Mouse (Mus musculus) kidney, postnatal 25 days (tissue): ENCODE measurements around the gene Cbr2.
A peak's percentile ranks its signal among the peaks of the same experiment; 100 is the strongest.

Source experiments
- DNase-seq, 2 experiments: peaks; one replicate each; pipeline ENCODE4 v3.0.0; 2021; ENCODE audit warnings: mixed read lengths in 2 of 2

Gene Cbr2

DNA sequence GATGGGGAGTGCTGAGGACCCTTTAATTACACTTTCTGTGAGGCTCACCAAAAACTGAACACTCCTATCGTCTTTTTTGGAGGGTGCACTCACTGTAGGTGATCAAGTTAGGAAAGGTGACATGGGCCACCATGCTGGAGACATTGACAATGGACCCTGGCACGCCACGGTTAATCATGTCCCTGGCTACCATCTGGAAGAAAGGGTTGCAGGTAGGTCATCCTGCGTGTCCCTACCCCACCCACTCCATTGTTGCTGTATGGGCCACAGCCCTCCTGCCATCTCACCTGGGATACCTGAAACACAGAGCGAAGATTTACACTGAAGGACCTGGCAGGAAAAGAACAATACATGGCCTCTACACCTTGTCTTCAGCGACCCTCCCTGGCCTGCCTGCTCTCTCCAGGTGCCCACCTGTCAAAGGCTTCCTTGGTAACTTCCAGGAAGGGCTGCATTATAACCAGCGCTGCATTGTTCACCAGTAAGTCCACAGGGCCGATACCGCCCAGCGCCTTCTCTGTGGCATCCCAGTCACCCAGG, 1.5 kb downstream of the Cbr2 start:
- DNase-seq, result no peak

DNA sequence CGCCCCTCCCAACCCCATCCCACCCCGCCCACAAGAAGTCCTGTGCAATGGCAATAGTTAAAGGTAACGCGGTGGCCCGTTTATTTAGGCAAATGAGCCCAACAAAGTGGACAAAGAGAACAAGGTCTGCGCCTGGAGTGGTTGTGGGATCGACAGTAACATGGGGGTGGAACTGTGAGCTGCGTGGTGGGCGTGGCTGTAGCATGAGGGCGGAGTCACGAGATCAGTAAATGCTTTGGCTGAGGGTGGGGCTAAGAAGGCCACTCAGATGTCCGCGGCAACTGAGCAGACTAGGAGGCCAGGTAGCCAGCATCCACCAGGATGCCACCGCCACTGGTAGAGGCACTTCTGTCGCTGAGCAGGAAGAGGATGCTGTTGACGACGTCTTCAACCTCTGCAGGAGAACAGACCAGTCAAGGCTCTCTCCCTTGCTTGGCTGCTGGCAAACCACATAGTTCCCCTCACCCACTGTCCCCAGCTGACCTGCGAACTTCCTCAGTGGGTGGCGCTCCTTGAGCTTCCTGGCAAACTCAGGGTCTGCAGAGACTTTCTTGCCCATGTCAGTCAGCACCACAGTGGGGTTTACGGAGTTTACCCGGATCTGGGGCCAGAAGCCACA, 2.4 kb downstream of the Cbr2 start:
- peak; percentile 71 to 83 for DNase-seq

DNA sequence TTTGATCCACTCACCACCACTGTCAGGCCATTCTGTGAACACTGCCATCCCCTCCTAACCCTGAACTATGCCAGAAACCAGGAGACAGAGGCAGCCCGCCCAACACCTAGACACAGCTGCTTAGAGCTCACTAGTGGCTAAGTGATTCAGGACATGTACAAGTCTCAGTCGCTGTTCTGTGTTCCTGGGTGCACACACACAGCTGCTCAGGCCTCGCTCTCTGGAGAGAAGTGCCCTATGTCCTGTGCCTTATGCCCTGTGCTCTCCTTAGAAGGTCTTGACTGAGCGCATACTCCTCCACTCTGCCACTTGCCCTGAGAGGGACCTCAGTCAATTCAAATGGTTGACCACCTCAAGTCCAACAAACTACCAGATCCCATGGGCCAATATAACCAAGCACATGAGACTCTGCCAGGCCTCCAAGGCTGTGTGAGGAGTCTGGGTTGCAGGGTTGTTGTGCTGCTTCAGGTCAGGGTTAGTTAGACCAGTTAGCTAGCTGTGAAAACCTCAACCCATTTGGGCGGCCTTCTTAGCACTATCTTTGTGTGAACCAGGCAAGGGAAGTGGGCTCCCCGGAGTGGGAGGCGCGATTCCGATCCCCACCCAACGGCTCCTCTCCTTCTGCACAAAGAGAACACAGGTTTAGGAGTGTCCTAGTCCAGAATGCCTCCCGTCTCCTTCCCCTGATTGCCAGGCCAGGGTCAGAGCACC, 3.2 kb downstream of the Cbr2 start:
- DNase-seq, result no peak

DNA sequence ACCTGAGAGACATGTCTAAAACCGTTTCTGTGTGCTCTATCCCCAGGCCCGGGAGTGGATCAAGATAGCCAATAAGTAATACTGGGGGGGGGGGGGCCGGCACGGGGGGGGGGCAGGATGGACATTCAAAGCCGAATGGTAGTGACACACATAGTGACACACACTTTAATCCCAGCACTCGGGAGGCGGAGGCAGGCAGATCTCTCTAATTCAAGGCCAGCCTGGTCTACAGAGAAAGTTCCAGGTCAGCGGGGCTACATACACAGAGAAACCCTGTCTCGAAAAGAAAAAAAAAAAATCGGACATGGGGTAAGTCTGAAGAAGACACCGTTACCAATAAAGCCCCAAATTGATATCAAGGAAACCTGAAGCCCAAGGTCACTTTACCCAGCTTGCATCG, 4.3 kb downstream of the Cbr2 start:
- DNase-seq, result peak in 1 of 2 experiments; percentile 33

DNA sequence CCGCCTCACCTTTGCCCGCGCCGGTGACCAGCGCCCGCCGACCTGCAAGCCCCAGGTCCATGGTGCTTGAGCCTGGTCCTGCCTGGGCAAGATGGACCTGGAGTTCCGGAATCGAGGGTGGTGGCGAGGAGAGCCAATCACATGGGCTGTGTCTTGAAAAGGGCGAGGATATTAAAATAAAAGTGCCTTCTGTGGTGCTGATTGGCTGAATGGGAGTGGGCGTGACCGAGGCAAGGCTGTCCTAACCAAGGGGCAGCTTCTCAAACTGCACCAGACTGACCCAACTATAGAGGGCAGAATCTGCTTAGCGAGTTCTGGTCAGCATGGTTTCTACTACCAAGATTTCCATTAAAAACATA, 4.8 kb downstream of the Cbr2 start, which contains the start of gene Dcxr:
Gene Dcxr, minus strand, starts transcription at position 113 of the 359 bp plus-strand sequence.
- peak; percentile 97 to 98 for DNase-seq

DNA sequence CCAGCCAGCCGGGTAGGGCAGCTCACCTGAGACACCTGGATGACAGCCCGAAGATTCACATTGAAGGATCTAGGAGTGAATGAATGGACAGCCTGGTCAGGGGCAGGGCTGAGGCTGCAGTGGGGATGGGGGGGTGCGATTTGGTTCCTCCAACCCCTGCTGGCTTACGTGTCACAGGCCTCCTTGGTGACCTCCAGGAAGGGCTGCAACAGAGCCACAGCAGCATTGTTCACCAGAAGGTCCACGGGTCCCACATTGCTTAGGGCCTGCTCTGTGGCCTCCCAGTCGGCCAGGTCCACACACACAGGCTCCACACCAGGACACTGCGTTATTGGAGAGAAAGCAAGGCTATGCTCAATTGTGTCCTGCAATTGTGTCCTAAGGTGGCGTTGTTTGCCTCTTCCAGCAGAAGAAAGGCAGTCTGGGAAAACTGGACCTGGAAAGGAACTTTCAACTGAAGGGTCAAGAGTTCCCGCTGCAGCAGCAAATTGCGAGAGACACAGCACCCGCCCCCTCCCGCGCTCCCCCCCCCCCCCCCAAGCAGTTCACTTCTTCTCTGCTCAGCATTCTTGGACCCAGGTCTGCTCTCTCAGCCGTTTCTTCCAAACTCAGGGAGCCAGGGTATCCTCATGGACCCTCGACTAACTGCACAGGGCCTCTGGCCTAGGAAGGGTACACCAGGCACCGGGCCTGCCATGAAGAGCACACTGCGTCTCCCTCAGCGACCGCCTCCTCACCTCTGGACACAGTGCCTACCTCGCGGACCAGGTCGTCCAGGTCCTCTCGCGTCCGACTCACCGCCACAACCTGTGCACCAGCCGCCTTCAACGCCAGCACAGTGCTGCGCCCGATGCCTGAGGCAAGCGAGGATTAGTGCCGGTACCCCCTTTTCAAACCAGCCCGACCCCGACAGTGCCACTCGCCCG, 5.4 kb downstream of the Cbr2 start:
- DNase-seq, result peak; percentile 53 to 82

DNA sequence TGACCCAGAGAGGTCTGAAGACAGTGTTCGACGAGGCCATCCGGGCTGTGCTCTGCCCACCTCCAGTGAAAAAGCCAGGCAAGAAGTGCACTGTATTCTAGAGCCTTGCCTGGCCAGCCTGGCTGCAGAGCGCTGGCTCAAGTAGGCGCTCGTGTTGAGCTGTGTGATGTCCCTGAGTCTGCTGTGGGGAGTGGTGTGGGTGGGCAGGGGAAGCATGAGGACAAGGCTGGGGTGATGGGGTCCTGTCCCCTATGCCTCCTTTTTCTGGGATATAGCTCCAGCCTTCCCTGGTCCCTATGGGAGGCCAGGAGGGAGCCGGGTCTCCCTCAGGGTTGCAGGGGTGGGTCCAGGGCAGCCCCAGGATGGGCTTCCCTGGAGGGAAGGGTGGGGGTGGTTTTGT, 8.4 kb downstream of the Cbr2 start:
- peak; percentile 16 to 43 for DNase-seq

DNA sequence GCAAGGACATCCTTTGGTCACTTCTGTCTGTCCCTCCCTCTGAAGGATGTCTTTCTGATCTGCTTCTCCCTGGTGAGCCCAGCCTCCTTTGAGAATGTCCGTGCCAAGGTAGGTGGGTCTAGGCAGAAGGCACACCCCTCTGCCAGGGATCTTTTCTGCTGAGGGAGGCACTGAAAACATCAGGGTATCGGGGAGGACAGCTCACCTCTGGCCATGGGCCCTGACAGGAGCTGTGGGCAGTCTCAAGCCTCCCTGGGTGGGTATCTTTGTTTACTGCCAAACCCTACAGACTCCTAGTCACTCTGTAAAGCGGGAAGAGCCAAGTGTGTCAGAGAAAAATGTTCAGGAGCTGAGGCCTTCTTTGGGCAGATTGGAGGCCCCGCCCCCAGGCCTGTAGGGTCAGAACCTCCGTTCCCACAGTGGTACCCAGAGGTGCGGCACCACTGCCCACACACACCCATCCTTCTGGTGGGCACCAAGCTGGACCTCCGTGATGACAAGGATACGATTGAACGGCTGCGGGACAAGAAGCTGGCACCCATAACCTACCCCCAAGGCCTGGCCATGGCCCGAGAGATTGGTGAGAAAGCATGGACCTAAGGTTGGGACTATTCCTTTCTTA, 9.0 kb downstream of the Cbr2 start:
- DNase-seq, result peak; percentile 61 to 85

DNA sequence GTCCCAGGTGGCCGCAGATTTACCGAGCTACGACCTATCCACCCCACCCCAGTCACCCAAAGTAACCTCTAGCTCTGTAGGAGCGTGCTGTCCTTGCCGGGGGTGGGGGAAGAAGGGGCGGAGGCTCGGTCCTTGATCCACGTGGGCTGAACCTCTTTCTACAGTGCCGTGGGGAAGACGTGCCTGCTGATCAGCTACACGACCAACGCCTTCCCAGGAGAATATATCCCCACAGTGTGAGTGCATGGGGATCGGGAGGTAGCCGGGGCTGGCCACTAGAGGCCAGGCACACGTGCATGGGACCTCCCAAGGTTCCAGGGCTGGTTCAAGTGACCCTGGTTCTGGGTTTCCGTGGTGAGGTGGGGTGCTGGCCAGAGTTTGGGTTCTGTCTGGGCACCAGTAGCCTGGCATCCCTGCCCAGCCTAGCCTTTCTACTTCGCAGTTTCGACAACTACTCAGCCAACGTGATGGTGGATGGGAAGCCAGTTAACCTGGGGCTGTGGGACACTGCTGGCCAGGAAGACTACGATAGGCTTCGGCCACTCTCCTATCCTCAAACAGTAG, 9.8 kb downstream of the Cbr2 start:
- DNase-seq, result peak; percentile 35 to 41

DNA sequence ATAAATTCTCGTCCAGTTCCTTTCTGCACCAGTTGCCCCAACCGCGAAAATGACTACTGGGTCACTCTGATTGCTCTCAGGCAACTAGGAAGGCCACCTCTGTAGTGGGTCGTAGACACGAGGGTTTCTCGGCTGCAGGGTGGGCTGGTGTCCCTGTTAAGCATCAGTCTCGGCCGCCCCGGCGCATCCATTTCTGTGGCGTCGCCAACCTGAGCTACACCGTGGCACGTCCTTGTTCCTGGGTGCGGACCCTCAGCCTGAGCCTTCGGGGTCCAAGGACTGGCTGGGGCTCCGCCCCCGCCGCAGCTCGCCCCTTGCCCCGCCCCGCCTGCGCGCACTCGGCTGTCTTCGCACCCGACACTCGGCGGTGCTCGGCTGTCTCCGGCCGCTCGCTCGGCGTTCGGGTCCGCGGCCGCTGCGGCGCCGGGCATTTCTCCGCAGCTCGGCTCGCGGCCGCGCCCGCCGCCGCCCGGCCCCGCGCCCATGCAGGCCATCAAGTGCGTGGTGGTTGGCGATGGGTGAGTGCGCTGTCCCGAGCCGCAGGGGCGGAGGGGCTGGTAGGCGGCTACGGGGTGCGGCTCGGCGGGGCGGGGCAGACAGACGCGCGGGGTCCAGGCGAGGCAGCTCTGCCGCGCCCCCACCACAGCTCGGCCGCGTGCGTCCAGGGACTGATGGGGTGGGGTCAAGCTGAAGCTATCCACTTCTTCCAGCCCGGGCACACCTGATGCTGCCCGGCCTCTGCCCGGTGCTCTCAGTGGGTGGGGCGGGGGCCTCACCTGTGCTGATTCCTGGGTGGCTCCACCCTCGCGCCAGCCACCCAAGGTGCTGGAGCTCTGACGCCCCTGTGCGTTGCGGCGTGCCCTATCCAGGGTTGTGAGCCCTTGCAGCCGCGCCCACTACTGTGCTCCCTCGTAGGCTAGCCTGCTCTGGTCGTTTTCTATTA, 10.5 kb downstream of the Cbr2 start, which contains the start of gene Rac3:
Gene Rac3, plus strand, starts transcription at position 347 of the 943 bp plus-strand sequence.
- DNase-seq, result peak; percentile 68 to 77

DNA sequence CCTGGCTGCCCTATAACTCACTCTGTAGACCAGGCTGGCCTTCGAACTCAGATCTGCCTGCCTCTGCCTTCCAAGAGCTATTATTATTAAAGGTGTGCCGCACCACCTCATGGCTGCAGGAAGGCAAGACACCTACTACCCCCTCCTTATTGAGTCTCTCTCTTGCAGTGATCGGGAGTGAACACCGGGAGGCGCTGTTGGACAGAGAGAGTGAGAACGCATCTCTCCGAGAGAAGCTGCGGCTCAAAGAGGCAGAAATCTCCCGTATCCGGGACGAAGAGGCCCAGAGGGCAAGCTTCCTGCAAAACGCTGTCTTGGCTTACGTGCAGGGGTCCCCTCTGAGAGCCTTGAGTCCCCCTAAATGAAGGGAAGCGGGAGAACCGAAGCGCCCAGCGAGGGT, 11.5 kb downstream of the Cbr2 start:
- DNase-seq, result peak; percentile 90

DNA sequence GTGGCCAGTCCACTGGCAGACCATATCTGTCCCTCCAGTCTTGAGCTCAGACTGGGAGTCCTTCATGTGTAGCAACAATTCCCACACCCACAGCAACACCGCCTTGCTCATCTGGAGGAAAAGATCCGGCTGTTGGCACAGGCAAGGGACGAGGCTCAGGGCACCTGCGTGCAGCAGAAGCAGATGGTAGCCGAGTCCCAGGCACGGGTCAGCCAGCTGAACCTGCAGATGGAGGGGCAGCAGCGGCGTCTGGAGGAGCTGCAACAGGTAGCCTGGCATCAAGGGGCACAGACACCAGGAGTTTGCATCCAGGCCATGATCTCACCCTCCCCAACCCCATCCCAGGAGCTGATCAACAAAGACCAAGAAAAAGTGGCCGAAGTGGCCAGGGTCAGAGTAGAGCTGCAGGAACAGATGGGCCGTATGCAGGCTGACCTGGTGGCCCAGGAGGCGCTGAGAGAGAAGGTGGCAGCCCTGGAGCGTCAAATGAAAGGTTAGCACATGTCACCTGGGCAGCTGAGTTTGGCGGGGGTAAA, 12.0 kb downstream of the Cbr2 start:
- DNase-seq, result peak in 1 of 2 experiments; percentile 57

DNA sequence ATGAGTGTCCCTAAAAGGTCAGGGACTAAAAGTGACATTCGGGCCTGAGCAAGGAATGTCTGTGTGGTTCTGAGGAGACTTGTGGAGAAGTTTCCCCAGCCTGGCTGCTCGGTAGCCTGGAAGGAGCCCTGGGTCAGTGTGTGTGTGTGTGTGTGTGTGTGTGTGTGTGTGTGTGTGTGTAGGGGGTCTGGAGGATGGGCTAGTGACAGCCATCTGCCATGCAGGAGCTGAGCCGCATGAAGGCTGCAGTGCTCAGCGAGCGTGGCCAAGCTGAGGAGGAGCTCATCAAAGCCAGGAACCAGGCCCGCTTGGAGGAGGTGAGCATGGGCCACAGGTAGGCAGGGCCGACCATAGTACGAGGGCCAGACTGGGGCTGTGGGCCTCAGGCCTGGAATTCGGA, 12.7 kb downstream of the Cbr2 start:
- DNase-seq, result no peak

DNA sequence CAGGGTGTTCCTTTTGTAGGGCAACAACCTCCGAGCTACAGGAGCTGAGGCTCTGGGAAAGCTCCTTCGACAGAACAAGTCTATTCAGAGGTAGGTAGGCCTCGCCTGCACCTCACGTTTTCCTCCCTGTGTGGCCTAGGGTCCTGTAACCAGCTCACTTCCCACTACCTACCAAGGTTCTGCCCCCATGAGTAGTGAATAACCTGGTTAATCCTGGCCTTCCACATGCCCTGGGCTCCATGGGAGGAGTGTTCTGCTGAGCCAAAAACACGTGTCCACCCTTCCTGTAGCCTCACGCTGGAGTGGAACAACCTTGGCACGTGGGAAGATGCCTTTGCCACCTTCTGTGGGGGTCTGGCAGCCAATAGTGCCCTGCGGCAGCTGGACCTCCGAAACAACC, 16.8 kb downstream of the Cbr2 start:
- DNase-seq, result no peak

DNA sequence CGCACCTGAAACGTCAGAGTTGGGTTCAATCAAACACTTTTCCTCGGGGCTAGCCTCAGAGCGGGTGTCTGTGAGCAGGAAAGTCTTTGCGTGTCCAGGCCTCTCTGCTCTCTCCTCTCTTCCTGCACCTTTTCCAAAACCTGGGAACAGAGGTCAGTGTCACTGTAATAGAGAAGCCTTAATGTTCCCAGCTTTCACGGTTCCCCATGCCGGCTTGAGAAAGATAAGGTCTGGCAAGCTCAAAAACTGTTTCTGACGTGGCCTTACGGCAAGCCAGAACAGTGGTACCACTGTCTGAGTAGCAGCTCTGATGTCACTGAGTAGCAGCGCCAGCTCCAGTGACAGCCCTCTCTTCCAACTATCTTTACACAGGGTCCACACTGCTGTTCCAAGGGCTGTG, 17.4 kb downstream of the Cbr2 start:
- no peak for DNase-seq

DNA sequence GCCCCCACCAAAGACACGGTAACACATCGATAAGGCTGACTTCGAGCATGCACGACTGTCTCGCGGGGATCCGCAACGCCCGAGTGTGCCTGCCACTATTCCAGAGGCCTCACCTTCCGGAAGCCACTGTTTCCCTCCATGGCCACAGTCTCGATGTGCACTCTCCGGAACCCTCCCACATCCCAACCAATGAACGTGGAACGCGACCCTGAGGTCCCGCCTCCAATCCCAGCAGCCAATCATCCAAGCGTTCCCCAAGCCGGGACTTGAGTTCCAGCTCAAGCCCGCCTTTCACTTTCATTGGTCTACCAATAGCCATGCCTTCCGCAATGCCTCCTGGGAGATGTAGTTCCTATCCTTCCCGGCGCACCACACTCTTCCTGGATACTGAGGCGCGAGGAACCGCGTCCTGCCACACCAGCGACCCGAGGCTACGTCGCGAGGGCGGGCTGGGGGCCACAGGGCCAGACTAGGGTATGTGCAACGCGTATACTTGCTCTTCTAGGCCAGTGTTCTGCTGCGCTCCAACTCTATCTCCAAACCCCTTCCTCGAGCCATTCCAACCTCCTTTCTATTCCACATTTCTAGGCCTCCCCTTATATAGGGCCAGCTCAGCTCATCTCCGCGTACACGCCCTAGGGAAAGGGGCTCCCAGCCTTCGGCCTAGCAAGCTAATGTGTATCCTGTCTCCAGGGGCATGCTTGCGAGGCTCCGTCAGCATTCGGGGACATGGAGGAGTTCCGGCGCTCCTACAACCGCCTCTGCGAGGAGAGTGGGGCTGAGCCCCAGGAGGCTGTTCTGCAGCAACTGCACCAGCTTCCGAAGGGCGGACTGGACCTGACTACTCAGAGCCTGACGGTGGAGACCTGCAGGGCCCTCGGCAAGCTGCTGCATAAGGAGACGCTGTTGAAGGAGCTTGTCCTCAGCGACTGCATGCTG, 18.1 kb downstream of the Cbr2 start, which contains the start of the genes Cenpx and Lrrc45:
Gene Cenpx, minus strand, starts transcription at position 159 of the 939 bp plus-strand sequence.
Gene Lrrc45, plus strand, starts transcription at position 346 of the 939 bp plus-strand sequence.
- peak; percentile 98 to 99 for DNase-seq

DNA sequence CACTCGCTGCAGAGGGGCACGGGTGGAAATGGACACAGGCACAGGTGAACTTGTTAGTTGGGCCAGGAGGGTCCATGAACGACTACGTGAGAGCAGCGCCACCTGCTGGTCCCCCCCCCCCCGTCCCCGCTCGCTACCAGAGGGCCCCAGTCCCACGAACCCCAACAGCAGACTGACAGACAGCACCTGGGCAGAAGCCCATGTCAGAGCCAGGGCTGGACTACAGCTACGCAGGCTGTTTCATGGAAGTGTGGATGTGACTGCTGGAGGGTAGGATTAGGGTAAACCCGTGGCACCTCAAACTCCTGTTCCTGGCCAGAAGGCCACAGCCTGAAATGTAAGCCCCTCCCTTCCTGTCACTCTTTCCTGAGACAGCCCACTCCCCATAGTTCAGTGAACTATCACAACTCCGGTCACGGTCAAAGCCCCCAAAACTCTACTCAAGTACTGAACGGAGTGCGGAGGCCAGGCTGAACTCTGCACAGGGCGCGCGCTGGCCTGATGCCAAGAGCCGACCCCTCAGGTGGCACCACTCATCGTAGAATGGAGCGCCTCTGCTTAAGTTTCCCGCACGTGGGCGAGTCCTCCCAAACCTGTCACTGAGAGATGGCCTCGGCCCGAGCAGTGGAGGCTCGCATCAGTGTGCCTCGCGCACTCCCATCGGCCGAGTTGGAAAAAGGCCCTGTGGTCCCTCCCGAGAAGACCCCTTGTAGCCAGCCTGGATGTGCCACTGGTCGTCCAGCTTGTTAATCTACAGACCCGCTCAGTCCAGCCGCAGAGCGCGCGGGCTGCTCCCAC, 18.9 kb downstream of the Cbr2 start:
- DNase-seq, result peak; percentile 66 to 79

DNA sequence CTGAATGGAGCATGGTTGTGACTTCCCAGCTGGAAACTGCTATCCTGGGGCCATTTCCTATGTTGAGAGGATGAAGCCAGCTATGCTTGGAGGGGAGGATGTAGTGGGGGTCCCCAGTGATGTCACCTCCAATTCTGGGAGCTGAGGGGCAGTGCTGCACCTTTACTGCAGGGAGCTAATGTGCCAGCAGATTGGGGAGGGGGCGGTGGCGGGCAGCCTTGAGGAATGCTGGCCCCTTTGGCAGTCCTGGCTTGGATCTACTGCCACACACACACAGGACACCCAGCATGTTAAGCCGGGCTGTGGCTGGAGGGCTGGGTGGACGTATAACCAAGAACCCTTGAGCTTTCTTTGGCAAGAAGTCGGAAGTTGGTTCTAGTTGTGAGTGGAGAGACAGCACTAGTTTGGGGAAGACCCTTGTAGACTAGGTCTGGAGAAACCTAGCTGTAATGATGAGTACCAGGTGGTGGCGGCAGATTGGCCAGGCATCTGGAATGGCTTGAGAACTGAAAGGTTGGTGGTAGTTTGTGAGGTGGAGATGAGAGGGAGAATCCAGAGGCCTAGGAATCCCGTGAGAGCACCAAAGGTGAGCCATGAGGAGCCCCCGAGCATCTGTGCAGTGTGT, 19.8 kb downstream of the Cbr2 start:
- DNase-seq, result no peak
